Mouse (Mus musculus) E14TG2a.4 (cell line): ENCODE results near the gene Atox1.

ENCODE experiments used
- CTCF ChIP-seq: conservative IDR thresholded peaks from 2 replicates; pipeline ENCODE4 v1.5.1; 2014; ENCODE audit warnings: low read length
- POU5F1 ChIP-seq: IDR thresholded peaks from 2 replicates; pipeline ENCODE4 v1.6.1; 2014; ENCODE audit warnings: low read length, borderline replicate concordance

- TF ChIP-seq POU5F1 (no peak), CTCF (no peak)
These were observed 7.6 kb upstream of the Atox1 start for GRCm38 (mm10) chr11:55468611-55469047.
